Mouse (Mus musculus): ENCODE measurements around the gene Auts2.

Gene Auts2

GRCm38 (mm10) chr5:131824197-131824991, 718.8 kb downstream of the Auts2 start:
- DNase-seq = no peak

GRCm38 (mm10) chr5:131821461-131821860, 721.7 kb downstream of the Auts2 start:
- DNase-seq = no peak

DNA sequence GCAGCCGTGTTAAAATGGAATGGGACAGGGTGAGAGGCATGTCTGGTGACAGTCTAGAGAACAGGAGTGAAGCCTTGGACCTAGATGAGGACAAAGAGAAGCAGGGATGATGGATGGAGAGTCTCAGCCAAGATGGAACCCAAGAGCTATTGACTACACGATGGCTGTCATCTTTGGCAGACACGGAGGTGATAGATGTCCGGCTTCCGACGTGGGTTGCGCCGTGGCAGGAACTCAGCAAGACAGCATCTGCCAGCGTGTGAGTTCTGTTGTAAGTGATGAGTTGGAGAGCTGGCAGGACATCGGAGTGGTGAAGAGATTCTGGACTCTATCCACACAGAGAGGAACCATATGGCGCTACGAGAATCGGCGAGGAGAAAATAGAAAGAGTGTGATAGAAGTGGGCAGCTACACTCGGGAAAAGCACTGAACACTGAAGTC, 723.9 kb downstream of the Auts2 start:
- DNase-seq = no peak

DNA sequence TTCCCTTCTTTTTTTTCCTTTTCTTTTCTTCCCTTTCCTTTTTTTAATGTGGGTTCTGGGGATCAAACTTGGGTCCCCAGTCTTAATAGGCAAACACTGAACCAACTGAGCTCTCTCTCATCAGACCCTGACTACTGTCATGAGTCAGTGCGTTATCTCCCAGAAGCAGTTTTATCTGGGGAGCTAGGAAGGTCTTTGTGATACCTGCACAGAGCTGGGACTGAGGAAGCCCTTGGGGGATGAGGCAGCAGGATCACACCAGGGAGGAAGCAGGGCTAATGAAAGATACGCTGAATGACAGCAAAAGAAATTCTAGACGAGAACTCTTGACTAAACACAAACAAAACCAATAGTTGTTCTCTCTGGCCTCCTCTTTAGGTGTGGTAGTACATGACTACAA, 727.6 kb downstream of the Auts2 start:
- DNase-seq = no peak

DNA sequence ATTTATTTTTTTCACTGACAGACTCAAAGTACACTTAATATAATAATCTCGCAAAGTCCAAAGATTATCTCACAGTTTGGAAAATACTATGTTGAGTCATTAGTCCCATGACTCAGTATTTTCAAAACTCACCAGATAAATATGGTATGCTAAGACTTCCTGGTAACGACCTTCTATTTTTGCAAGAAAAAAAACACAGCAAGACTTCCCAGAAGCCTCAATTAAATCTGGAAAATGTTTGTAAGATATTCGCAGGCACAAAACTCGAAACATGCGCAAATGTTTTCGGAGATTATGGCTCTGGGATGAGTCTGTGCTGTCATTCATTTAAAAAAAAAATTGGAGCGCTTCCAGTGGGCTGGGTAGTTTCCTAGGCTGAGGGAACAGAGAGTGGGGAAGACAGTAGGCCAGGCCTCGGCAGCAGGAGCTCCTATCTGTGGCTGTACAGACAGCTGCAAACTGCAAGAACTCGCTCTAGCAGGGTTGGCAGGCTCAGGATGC, 728.6 kb downstream of the Auts2 start:
- DNase-seq = no peak

GRCm38 (mm10) chr5:131813952-131814502, 729.1 kb downstream of the Auts2 start:
- no peak for DNase-seq

GRCm38 (mm10) chr5:131813331-131813781, 729.8 kb downstream of the Auts2 start:
- no peak for DNase-seq

DNA sequence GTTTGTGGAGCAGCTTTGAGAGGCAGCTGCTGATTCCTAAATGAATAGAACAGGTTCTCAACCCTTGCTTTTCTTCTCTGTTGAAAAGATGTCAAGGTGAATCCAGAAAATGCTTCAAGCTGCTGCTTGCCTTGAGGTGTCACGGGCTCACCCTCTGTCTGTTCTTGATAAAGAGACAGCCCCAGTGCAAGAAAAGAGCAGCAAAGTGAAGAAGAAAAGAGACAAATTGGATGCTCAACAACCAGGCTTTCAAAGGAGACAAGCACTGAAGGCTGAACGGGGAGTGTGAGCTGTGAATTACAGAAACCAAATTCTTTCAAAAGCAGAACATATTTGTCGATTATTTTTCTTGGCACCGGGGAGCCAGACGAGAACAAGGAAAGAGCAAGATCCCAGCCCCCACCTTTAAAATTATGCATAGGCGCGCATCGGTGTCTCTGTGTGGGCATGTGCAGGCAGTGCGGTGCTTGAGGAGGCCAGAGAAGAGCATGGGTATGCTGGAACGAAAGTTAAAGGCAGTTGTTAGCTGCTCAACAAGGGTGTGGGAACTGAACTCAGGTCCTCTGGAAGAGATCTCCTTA, 730.6 kb downstream of the Auts2 start:
- DNase-seq = no peak

- DNase-seq = no peak
Measured at GRCm38 (mm10) chr5:131806350-131806749, 736.8 kb downstream of the Auts2 start.

DNA sequence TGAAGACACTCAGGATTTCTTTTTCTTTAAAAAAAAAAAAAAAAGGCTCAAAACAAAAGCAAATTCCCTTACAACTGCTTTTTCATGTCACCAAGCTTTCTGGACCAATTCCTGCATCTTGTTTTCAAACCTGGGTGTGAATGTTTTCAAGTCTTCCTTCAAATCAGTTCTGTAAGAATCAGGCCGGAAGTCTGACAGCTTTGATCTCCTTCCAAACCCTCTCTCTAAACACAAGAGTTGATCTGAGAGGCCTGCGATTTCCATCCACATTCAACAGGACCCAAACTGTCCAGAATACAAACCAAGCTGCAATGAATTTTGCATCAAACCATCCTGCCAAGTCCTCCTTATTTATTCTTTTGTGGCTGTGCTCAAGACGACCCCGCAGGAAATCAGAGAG, 737.9 kb downstream of the Auts2 start:
- DNase-seq = no peak

GRCm38 (mm10) chr5:131803609-131804008, 739.5 kb downstream of the Auts2 start:
- no peak for DNase-seq

- no peak for DNase-seq
Measured at GRCm38 (mm10) chr5:131802340-131803036, 740.7 kb downstream of the Auts2 start.

- no peak for DNase-seq
Measured at GRCm38 (mm10) chr5:131801924-131802323, 741.2 kb downstream of the Auts2 start.

GRCm38 (mm10) chr5:131798373-131798772, 744.8 kb downstream of the Auts2 start:
- no peak for DNase-seq

DNA sequence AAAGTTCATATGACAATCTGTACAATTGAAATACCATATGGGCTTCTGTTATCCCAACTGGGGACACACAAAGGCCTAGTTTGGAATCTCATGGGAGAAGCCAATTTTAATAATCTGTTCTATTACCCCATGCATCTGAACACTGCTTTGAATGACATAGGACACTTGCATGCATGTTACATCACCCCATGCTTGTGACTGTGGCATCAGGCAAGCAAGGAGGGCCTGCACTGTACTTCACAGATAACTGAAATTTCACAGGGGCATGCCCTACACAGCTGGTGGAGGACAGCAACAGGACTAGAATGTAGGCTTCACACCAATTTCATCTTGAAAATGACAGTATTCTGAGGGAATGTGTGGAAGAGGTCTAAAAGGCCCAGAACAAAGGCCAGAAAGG, 746.1 kb downstream of the Auts2 start:
- no peak for DNase-seq

- no peak for DNase-seq
Measured at GRCm38 (mm10) chr5:131794411-131795133, 748.6 kb downstream of the Auts2 start.

DNA sequence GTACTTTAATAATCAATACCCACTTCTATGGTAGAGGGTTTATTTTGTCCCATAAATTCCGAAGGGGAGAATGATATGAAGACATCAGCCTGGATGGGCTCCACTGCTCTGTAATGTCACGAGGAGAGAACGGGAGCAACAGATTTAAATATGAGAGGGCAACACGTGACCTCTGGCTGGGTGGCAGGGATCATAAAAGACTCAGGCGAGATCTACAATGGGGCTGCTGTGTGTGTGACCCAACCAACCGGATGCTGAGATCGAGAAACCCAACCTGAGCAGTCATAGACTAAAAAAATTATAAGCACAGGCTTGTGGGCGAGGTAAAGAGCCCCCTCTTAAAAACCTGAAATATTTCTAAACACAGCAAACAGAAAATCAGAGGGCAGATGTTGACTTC, 753.5 kb downstream of the Auts2 start:
- DNase-seq = no peak

DNA sequence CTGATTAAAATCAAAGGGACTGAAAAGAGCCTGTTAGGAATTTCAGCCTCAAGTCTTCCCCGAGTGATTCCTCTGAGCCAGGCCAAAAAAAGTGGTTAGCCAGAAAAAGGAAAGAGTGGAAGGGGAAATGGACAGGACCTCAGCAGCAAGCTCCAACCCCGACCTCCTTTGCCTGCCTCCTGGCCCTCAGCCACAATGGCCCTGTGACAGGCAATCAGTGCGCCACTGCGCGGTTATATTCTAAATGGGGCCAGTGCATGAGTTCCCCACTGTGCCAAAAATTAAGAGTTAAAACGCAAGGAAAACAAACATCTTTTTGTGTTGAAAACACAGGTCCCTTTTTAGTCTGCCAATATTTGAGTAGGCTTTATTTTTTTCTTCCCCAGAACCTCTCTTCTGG, 755.1 kb downstream of the Auts2 start:
- DNase-seq = no peak

- DNase-seq = no peak
Measured at GRCm38 (mm10) chr5:131783241-131783640, 759.9 kb downstream of the Auts2 start.

DNA sequence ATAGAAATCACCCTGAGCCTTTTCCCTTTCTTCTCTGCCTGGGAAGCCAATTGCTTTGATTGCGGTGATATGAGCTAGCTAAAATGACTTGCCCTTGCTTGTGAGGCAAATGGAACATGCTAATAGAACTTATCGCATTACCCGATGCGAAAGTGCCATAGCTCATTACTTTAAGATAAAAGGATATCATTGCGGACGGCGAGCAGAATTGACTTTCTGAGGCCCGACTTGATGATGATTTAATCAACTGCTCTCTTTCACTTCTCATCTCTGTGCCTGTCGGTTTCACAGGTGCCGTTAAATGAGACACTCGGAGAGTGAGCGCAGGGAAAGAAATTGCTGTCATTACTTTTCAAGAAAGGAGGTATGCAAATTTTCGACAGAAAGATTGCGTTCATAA, 762.1 kb downstream of the Auts2 start:
- DNase-seq = no peak

GRCm38 (mm10) chr5:131779171-131779570, 764.0 kb downstream of the Auts2 start:
- DNase-seq = no peak

DNA sequence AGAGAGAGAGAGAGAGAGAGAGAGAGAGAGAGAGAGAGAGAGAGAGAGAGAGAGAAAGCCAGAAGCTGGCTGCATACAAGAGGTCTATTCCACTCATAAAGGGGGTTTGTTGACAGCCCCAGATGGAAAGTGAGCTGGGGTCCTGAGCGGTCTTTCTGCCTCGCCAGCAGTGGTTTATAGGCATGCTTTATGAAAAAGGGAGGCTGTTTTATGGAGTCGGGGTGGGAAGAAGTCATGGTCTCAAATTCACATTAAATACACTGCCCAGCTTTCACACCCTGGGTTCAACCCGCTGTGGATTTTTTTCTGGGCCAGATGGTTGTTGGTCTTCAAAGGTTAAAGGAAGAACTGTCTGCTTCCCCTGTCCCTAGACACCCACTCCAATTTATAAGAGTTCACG, 767.5 kb downstream of the Auts2 start:
- no peak for DNase-seq

GRCm38 (mm10) chr5:131775222-131775621, 767.9 kb downstream of the Auts2 start:
- no peak for DNase-seq
